Mouse (Mus musculus): ENCODE measurements at regions not wholly inside any gene's neighbourhood (a gene's known extent, or its start where the extent isn't known, plus 50 kb on each side); places are given as distances from the start of the nearest gene placed in this dataset.
"Not testable (repeated sequence)": the region's sequence is repeated elsewhere in the genome, so short reads cannot be mapped to it uniquely, and the experiment has no call there.

- in situ Hi-C loops (cut with MboI, MseI) = loop anchor here in 1 of 2 experiments (10.0 to 25.0 kb wide), 2 partner anchors 183 to 586 kb away; partner anchors contain the start of gene Nkain1
These were observed 204.0 kb downstream of the Matn1 start for GRCm38 (mm10) chr4:131148042-131148747.

GRCm38 (mm10) chr4:131149466-131149865 lies 205.3 kb downstream of the Matn1 start:
- in situ Hi-C loops (cut with MboI, MseI) = loop anchor here in 1 of 2 experiments (10.0 to 25.0 kb wide), 2 partner anchors 185 to 587 kb away; partner anchors contain the start of gene Nkain1

- in situ Hi-C loops (cut with MboI, MseI) = loop anchor here in 1 of 2 experiments (10.0 kb wide), 1 partner anchor 665 kb away; no protein-coding TSS in a partner anchor
These were observed 215.5 kb downstream of the Matn1 start for GRCm38 (mm10) chr4:131159712-131160111.

GRCm38 (mm10) chr4:131160135-131160534 lies 215.9 kb downstream of the Matn1 start:
- in situ Hi-C loops (cut with MboI, MseI) = no loop called here

GRCm38 (mm10) chr4:131161501-131161900 lies 217.3 kb downstream of the Matn1 start:
- in situ Hi-C loops (cut with MboI, MseI) = no loop called here

- in situ Hi-C loops (cut with MboI, MseI) = no loop called here
These were observed 219.7 kb downstream of the Matn1 start for GRCm38 (mm10) chr4:131163782-131164315.

GRCm38 (mm10) chr4:131166574-131167270 lies 222.5 kb downstream of the Matn1 start:
- in situ Hi-C loops (cut with MboI, MseI) = no loop called here

GRCm38 (mm10) chr4:131167921-131168320 lies 223.7 kb downstream of the Matn1 start:
- in situ Hi-C loops (cut with MboI, MseI) = no loop called here

GRCm38 (mm10) chr4:131173783-131174460 lies 229.7 kb downstream of the Matn1 start:
- in situ Hi-C loops (cut with MboI, MseI) = no loop called here

- in situ Hi-C loops (cut with MboI, MseI) = no loop called here
These were observed 232.5 kb downstream of the Matn1 start for GRCm38 (mm10) chr4:131176701-131177100.

- in situ Hi-C loops (cut with MboI, MseI) = no loop called here
These were observed 233.7 kb downstream of the Matn1 start for GRCm38 (mm10) chr4:131177889-131178288.

GRCm38 (mm10) chr4:131178642-131179041 lies 234.5 kb downstream of the Matn1 start:
- in situ Hi-C loops (cut with MboI, MseI) = not testable (repeated sequence)

- in situ Hi-C loops (cut with MboI, MseI) = no loop called here
These were observed 243.9 kb downstream of the Matn1 start for GRCm38 (mm10) chr4:131188066-131188465.

GRCm38 (mm10) chr4:131191106-131191880 lies 247.1 kb downstream of the Matn1 start:
- in situ Hi-C loops (cut with MboI, MseI) = no loop called here

- in situ Hi-C loops (cut with MboI, MseI) = no loop called here
These were observed 249.8 kb downstream of the Matn1 start for GRCm38 (mm10) chr4:131193900-131194419.

GRCm38 (mm10) chr4:131196147-131196546 lies 252.0 kb downstream of the Matn1 start:
- in situ Hi-C loops (cut with MboI, MseI) = no loop called here

- in situ Hi-C loops (cut with MboI, MseI) = no loop called here
These were observed 259.5 kb downstream of the Matn1 start for GRCm38 (mm10) chr4:131203721-131204120.

- in situ Hi-C loops (cut with MboI, MseI) = no loop called here
These were observed 260.5 kb downstream of the Matn1 start for GRCm38 (mm10) chr4:131204722-131205121.

- in situ Hi-C loops (cut with MboI, MseI) = no loop called here
These were observed 260.9 kb downstream of the Matn1 start for GRCm38 (mm10) chr4:131205127-131205526.

- in situ Hi-C loops (cut with MboI, MseI) = no loop called here
These were observed 261.5 kb downstream of the Matn1 start for GRCm38 (mm10) chr4:131205685-131206084.
